Mouse (Mus musculus) kidney, adult 2 months (tissue): Measurements from ENCODE around the gene Ndufs3. TPM values are rescaled to one million over a fixed set of nuclear protein-coding genes. Genes with fewer than 3 reads are reported as not detected.

ENCODE experiments used
- DNase-seq: peaks from one replicate; pipeline ENCODE4 v3.0.0; 2021
- H3K27ac ChIP-seq: fragments of 200-500 bp; 2 replicates; pipeline ENCODE4 v1.5.1; 2012; ENCODE audit warnings: low read depth, low read length, control low read depth, inconsistent platforms; ENCODE audit not compliant: insufficient read depth
- H3K27me3 ChIP-seq: fragments of 200-500 bp; replicated peaks from 2 replicates; pipeline ENCODE4 v1.6.1; 2012; ENCODE audit warnings: mild to moderate bottlenecking, moderate library complexity, low read length, inconsistent platforms; ENCODE audit not compliant: control insufficient read depth, insufficient read depth
- H3K36me3 ChIP-seq: fragments of 200-500 bp; 2 replicates; pipeline ENCODE4 v1.6.1; 2012; ENCODE audit warnings: mild to moderate bottlenecking, moderate library complexity, low read length, inconsistent platforms; ENCODE audit not compliant: control insufficient read depth, insufficient read depth
- H3K4me1 ChIP-seq: fragments of 200-500 bp; 2 replicates; pipeline ENCODE4 v1.6.1; 2011; ENCODE audit warnings: low read length; ENCODE audit not compliant: control insufficient read depth, insufficient read depth
- H3K4me3 ChIP-seq: fragments of 200-500 bp; 2 replicates; pipeline ENCODE4 v1.5.1; 2011; ENCODE audit warnings: mild to moderate bottlenecking, low read depth, low read length, control low read depth; ENCODE audit not compliant: insufficient read depth
- CTCF ChIP-seq: fragments of 200-500 bp; conservative IDR thresholded peaks from 2 replicates; pipeline ENCODE4 v1.5.1; 2011; ENCODE audit warnings: low read depth, mild to moderate bottlenecking, control low read depth, low read length, moderate library complexity, mixed read lengths; ENCODE audit not compliant: insufficient read depth, insufficient read length
- POLR2A ChIP-seq: fragments of 200-500 bp; IDR thresholded peaks from one replicate; pipeline ENCODE4 v1.6.1; 2011; ENCODE audit warnings: low read depth, low read length, control low read depth
- WGBS: fragments of 180-500 bp; shearing (Covaris S2); methylation state at CpG from one replicate; pipeline ENCODE4 v1.1.7; 2018; 5-methylcytosine and 5-hydroxymethylcytosine counted together
- polyA plus RNA-seq: library from polyadenylated mRNA; depleted of rRNA; stranded (reverse); fragments of >200 nt; gene quantifications from 2 replicates; pipeline ENCODE4 v1.2.3, GENCODE M21; 2012

Ndufs3 gene
- polyA plus RNA-seq, 1 experiment, result 416 TPM

GRCm38 (mm10) chr2:90939750-90940149 lies 35.1 kb upstream of the Ndufs3 start:
- Histone ChIP-seq H3K27ac (no peak overlapping the region), H3K4me3 (peak overlapping the region; percentile 95), H3K4me1 (peaks cover 16% of the 10 kb centered on the region; the same call in 1 of the 2 replicates), H3K27me3 (no peaks in the 10 kb centered on the region), H3K36me3 (no peaks in the 10 kb centered on the region)
- no peak for DNase-seq
- WGBS, result 31% methylated on average over 8 of the region's 8 CpGs
- no peak for TF ChIP-seq POLR2A
- TF ChIP-seq CTCF, result no peak

- DNase-seq, result no peak
- H3K27me3 ChIP-seq, result no peaks in the 10 kb centered on the region
- no peaks in the 10 kb centered on the region for H3K36me3 ChIP-seq
- H3K4me3 ChIP-seq, result no peak overlapping the region
- H3K4me1 ChIP-seq, result peaks cover 10% of the 10 kb centered on the region; the same call in 1 of the 2 replicates
- TF ChIP-seq CTCF (no peak), POLR2A (no peak)
- no peak overlapping the region for H3K27ac ChIP-seq
- WGBS, result 55% methylated on average over 3 of the region's 3 CpGs
Measured at GRCm38 (mm10) chr2:90938362-90938761, 33.7 kb upstream of the Ndufs3 start.

- Histone ChIP-seq H3K36me3 (no peaks in the 10 kb centered on the region), H3K27ac (no peak overlapping the region), H3K27me3 (no peaks in the 10 kb centered on the region), H3K4me1 (no peaks in the 10 kb centered on the region), H3K4me3 (no peak overlapping the region)
- 67% methylated on average over 2 of the region's 2 CpGs for WGBS
- no peak for TF ChIP-seq POLR2A
- TF ChIP-seq CTCF, result no peak
- no peak for DNase-seq
Measured at GRCm38 (mm10) chr2:90932273-90932672, 27.6 kb upstream of the Ndufs3 start.

GRCm38 (mm10) chr2:90931829-90932228 lies 27.2 kb upstream of the Ndufs3 start:
- WGBS, result 52% methylated on average over 8 of the region's 8 CpGs
- H3K27ac ChIP-seq, result no peak overlapping the region
- TF ChIP-seq CTCF (no peak), POLR2A (no peak)

GRCm38 (mm10) chr2:90928566-90928965 lies 23.9 kb upstream of the Ndufs3 start:
- no peaks in the 10 kb centered on the region for H3K27me3 ChIP-seq
- no peak overlapping the region for H3K27ac ChIP-seq
- 90% methylated on average over 13 of the region's 13 CpGs for WGBS
- TF ChIP-seq CTCF (no peak), POLR2A (no peak)
- H3K36me3 ChIP-seq, result no peaks in the 10 kb centered on the region
- H3K4me3 ChIP-seq, result no peak overlapping the region
- no peaks in the 10 kb centered on the region for H3K4me1 ChIP-seq
- DNase-seq, result no peak

More at GRCm38 (mm10) chr2:90931829-90932228, 27.2 kb upstream of the Ndufs3 start:
- Histone ChIP-seq H3K4me1 (no peaks in the 10 kb centered on the region), H3K27me3 (no peaks in the 10 kb centered on the region), H3K36me3 (no peaks in the 10 kb centered on the region), H3K4me3 (no peak overlapping the region)
- DNase-seq, result no peak

- no peak overlapping the region for H3K27ac ChIP-seq
- peaks cover 7% of the 10 kb centered on the region; the same call in 1 of the 2 replicates for H3K4me1 ChIP-seq
- no peak for DNase-seq
- H3K27me3 ChIP-seq, result no peaks in the 10 kb centered on the region
- 94% methylated on average over 2 of the region's 2 CpGs for WGBS
- H3K36me3 ChIP-seq, result no peaks in the 10 kb centered on the region
- no peak overlapping the region for H3K4me3 ChIP-seq
- TF ChIP-seq POLR2A (no peak), CTCF (no peak)
Measured at GRCm38 (mm10) chr2:90922636-90923035, 18.0 kb upstream of the Ndufs3 start.

GRCm38 (mm10) chr2:90921178-90921577 lies 16.6 kb upstream of the Ndufs3 start:
- 84% methylated on average over 1 of the region's 1 CpGs for WGBS

More at GRCm38 (mm10) chr2:90921178-90921577, 16.6 kb upstream of the Ndufs3 start:
- TF ChIP-seq CTCF, result no peak
- no peak for TF ChIP-seq POLR2A
- no peaks in the 10 kb centered on the region for H3K36me3 ChIP-seq
- H3K27me3 ChIP-seq, result no peaks in the 10 kb centered on the region
- no peak overlapping the region for H3K4me3 ChIP-seq
- peaks cover 12% of the 10 kb centered on the region for H3K4me1 ChIP-seq
- no peak for DNase-seq
- H3K27ac ChIP-seq, result no peak overlapping the region
